Mouse (Mus musculus) small intestine, adult 2 months (tissue): Measurements from ENCODE around the gene Wdr13.

Experiments
- CTCF ChIP-seq: fragments of 200-500 bp; IDR thresholded peaks from 2 replicates; pipeline ENCODE4 v1.5.1; 2012; ENCODE audit warnings: low read depth, mild to moderate bottlenecking, control low read depth, inconsistent platforms, low read length, moderate library complexity, mixed read lengths; ENCODE audit not compliant: insufficient replicate concordance, insufficient read length; ENCODE audit errors: extremely low read depth
- POLR2A ChIP-seq: fragments of 200-500 bp; IDR thresholded peaks from 2 replicates; pipeline ENCODE4 v1.6.1; 2012; ENCODE audit warnings: low read depth, mild to moderate bottlenecking, control low read depth, inconsistent platforms, low read length, moderate library complexity

DNA sequence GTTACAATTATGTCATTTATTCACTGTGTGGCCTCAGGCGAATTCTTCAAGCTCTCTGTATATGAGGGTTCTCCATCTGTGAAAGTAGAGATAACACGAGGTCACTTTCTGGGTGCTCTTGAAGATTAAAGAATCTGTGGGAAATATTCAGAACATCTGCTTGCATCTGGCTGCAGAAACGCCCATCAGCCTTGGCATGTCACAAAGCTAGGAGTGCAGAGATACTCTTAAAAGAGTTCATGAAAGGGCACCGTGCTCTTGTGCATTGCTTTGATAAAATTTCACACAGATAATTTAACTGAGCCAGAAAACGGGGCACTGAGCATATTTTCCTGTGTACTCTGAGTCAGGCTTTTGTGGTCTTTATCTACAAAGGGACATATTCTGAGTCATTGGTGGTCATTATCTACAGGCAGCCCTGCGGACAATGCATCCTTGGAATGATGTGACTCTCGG, 30.5 kb downstream of the Wdr13 start:
- TF ChIP-seq CTCF: no peak
- no peak for TF ChIP-seq POLR2A
